Mouse (Mus musculus): Measurements from ENCODE around the gene Hmg20b.

The Hmg20b gene

GRCm38 (mm10) chr10:81354738-81355477, 4.6 kb upstream of the Hmg20b start:
- no peak for DNase-seq (ENCODE audit: low read depth in 1 of 2, low spot score in 2 of 2)

GRCm38 (mm10) chr10:81351678-81352291, 1.5 kb upstream of the Hmg20b start:
- DNase-seq (ENCODE audit: low read depth in 1 of 2, low spot score in 2 of 2): no peak

GRCm38 (mm10) chr10:81349961-81350350, 324 bp downstream of the Hmg20b start:
- no peak for DNase-seq (ENCODE audit: low read depth in 1 of 2, low spot score in 2 of 2)

- DNase-seq (ENCODE audit: low read depth in 1 of 2, low spot score in 2 of 2): no peak
Measured at GRCm38 (mm10) chr10:81349146-81349545, 1.1 kb downstream of the Hmg20b start.

- no peak for DNase-seq (ENCODE audit: low read depth in 1 of 2, low spot score in 2 of 2)
Measured at GRCm38 (mm10) chr10:81346453-81347067, 3.7 kb downstream of the Hmg20b start.

- no peak for DNase-seq (ENCODE audit: low read depth in 1 of 2, low spot score in 2 of 2)
Measured at GRCm38 (mm10) chr10:81345162-81345534, 5.1 kb downstream of the Hmg20b start.

- no peak for DNase-seq (ENCODE audit: low read depth in 1 of 2, low spot score in 2 of 2)
Measured at GRCm38 (mm10) chr10:81344421-81345161, 5.7 kb downstream of the Hmg20b start.

- DNase-seq (ENCODE audit: low read depth in 1 of 2, low spot score in 2 of 2): no peak
Measured at GRCm38 (mm10) chr10:81342686-81343505, 7.4 kb downstream of the Hmg20b start, which contains the start of gene Gipc3. Gene Gipc3, minus strand, starts transcription at chr10:81343266.

GRCm38 (mm10) chr10:81341333-81341949, 8.8 kb downstream of the Hmg20b start:
- DNase-seq (ENCODE audit: low read depth in 1 of 2, low spot score in 2 of 2): peak in 1 of 2 experiments; percentile 58

- DNase-seq (ENCODE audit: low read depth in 1 of 2, low spot score in 2 of 2): no peak
Measured at GRCm38 (mm10) chr10:81340551-81341332, 9.5 kb downstream of the Hmg20b start.

GRCm38 (mm10) chr10:81336558-81336957, 13.7 kb downstream of the Hmg20b start:
- no peak for DNase-seq (ENCODE audit: low read depth in 1 of 2, low spot score in 2 of 2)

GRCm38 (mm10) chr10:81335393-81336340, 14.6 kb downstream of the Hmg20b start:
- no peak for DNase-seq (ENCODE audit: low read depth in 1 of 2, low spot score in 2 of 2)

GRCm38 (mm10) chr10:81334324-81334723, 16.0 kb downstream of the Hmg20b start:
- DNase-seq (ENCODE audit: low read depth in 1 of 2, low spot score in 2 of 2): no peak

- no peak for DNase-seq (ENCODE audit: low read depth in 1 of 2, low spot score in 2 of 2)
Measured at GRCm38 (mm10) chr10:81332277-81332676, 18.0 kb downstream of the Hmg20b start.

- DNase-seq (ENCODE audit: low read depth in 1 of 2, low spot score in 2 of 2): no peak
Measured at GRCm38 (mm10) chr10:81330007-81330406, 20.3 kb downstream of the Hmg20b start.

GRCm38 (mm10) chr10:81329194-81329975, 20.9 kb downstream of the Hmg20b start:
- DNase-seq (ENCODE audit: low read depth in 1 of 2, low spot score in 2 of 2): no peak

GRCm38 (mm10) chr10:81328386-81328785, 21.9 kb downstream of the Hmg20b start, which contains the start of gene Tbxa2r:
Gene Tbxa2r, plus strand, starts transcription at chr10:81328731.
- no peak for DNase-seq (ENCODE audit: low read depth in 1 of 2, low spot score in 2 of 2)
